ENCODE assay signal across 8 mouse cellular contexts in the genomic region with DNA sequence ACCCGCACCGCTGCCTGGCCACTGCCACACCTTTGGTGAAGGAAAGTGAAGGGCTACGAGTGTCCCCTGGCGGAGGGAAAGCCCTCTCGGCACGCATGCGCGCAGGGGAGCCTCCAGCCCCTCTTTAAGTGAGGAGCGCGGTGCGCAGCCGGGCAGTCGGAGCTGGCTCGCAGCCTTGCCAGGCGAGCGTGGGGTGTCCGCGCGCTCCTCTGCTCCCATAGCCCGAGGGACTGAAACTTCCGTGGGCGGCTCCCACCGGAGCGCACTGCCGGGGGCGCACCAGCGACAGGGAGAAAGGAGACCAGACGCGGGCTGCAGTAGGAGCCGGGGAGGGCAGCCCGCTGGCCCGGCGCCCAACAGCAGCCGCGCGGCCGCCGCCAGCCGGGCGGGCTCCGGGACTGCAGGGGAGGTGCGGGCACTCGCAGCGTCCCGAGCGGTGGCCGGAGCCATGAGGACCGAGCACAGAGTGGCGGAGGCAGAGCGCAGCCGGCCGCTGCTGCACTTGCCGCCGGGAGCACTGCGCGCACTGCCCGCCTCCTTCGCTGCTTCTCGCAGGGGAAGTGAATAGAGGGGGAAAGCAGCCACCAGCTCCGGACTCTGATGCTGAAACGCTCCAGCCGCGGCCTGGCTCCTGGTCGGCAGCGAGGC. TPM values are rescaled to one million over a fixed set of nuclear protein-coding genes. Genes with fewer than 3 reads are reported as not detected.
DNase-seq lines count a peak whose midpoint lies in the region.

Shisa2 (plus strand) TSS at position 151 of the 648 bp plus-strand sequence.

- under 1% methylated on average over 65 of the region's 65 CpGs for WGBS in embryonic facial prominence, embryonic 10.5 days
- under 1% methylated on average over 65 of the region's 65 CpGs for WGBS in limb, embryonic 10.5 days
- WGBS in midbrain, embryonic 10.5 days, result under 1% methylated on average over 54 of the region's 65 CpGs

- peaks cover 11% of the 10 kb centered on the region for H3K36me3 ChIP-seq in embryonic facial prominence, embryonic 10.5 days (replicated peaks)
- H3K36me3 ChIP-seq in limb, embryonic 10.5 days, result peaks cover 11% of the 10 kb centered on the region
- peaks cover 6% of the 10 kb centered on the region; the same call in 1 of the 2 replicates for H3K36me3 ChIP-seq in midbrain, embryonic 10.5 days

- no peaks in the 10 kb centered on the region for H3K9me3 ChIP-seq in embryonic facial prominence, embryonic 10.5 days
- no peaks in the 10 kb centered on the region for H3K9me3 ChIP-seq in limb, embryonic 10.5 days (replicated peaks)
- H3K9me3 ChIP-seq in midbrain, embryonic 10.5 days (replicated peaks), result no peaks in the 10 kb centered on the region

- DNase-seq in adrenal gland, postnatal 25 days, result peak; percentile 85
- peak; percentile 92 for DNase-seq in embryonic facial prominence, embryonic 10.5 days (ENCODE audit: low spot score)
- peak; percentile 95 for DNase-seq in heart, adult 11 months
- DNase-seq in kidney, adult 11 months, result peak; percentile 59
- peak; percentile 91 for DNase-seq in limb, embryonic 10.5 days (ENCODE audit: low spot score)
- DNase-seq in midbrain, embryonic 10.5 days (ENCODE audit: low spot score), result peak; percentile 88
- DNase-seq in skeletal muscle tissue, adult 2 months (ENCODE audit: low read depth, low spot score), result peak; percentile 89
- DNase-seq in adipocyte (ENCODE audit: low spot score), result no peak

- peak within 1 kb of the TSS; percentile 82 for H3K4me3 ChIP-seq in embryonic facial prominence, embryonic 10.5 days
- peak within 1 kb of the TSS; percentile 84 for H3K4me3 ChIP-seq in limb, embryonic 10.5 days
- peak within 1 kb of the TSS; percentile 71 for H3K4me3 ChIP-seq in midbrain, embryonic 10.5 days

- H3K4me1 ChIP-seq in embryonic facial prominence, embryonic 10.5 days, result peaks cover 50% of the 10 kb centered on the region
- peaks cover 42% of the 10 kb centered on the region for H3K4me1 ChIP-seq in limb, embryonic 10.5 days
- H3K4me1 ChIP-seq in midbrain, embryonic 10.5 days, result peaks cover 38% of the 10 kb centered on the region

- H3K27me3 ChIP-seq in embryonic facial prominence, embryonic 10.5 days (replicated peaks; ENCODE audit: low read depth, poor library complexity, severe bottlenecking), result peaks cover 71% of the 10 kb centered on the region
- H3K27me3 ChIP-seq in limb, embryonic 10.5 days (ENCODE audit: low read depth, poor library complexity, severe bottlenecking), result peaks cover 18% of the 10 kb centered on the region; the same call in 1 of the 2 replicates
- peaks cover 67% of the 10 kb centered on the region for H3K27me3 ChIP-seq in midbrain, embryonic 10.5 days (ENCODE audit: low read depth, poor library complexity, severe bottlenecking)

- peak within 1 kb of the TSS; percentile 92 for H3K27ac ChIP-seq in embryonic facial prominence, embryonic 10.5 days (replicated peaks)
- peak within 1 kb of the TSS; percentile 94 for H3K27ac ChIP-seq in limb, embryonic 10.5 days
- peak within 1 kb of the TSS; percentile 86 for H3K27ac ChIP-seq in midbrain, embryonic 10.5 days (replicated peaks)

RNA-seq across cellular contexts. Expression of gene Shisa2, which starts in this region (rescaled TPM):
- 1.5 and 2.1 TPM in 2 replicates for total RNA-seq in adrenal gland, postnatal 25 days (2021)
- polyA plus RNA-seq in embryonic facial prominence, embryonic 10.5 days (2016; fragmentation: Nextera tagmentation; extraction: Ambion mirVana), result 26.1 and 29.8 TPM in 2 replicates
- 13.0 and 22.5 TPM in 2 replicates for polyA plus RNA-seq in limb, embryonic 10.5 days (2016; fragmentation: Nextera tagmentation; extraction: Ambion mirVana)
- polyA plus RNA-seq in midbrain, embryonic 10.5 days (2016; fragmentation: Nextera tagmentation; extraction: Ambion mirVana), result 7.6 and 8.8 TPM in 2 replicates
